Mouse (Mus musculus): ENCODE results near the gene Gm49366. TPM values are rescaled to one million over a fixed set of nuclear protein-coding genes. Genes with fewer than 3 reads are reported as not detected.
"Not testable (repeated sequence)": the region's sequence is repeated elsewhere in the genome, so short reads cannot be mapped to it uniquely, and the experiment has no call there.

Gm49366 gene
- polyA plus RNA-seq, 1 experiment, result not detected

DNA sequence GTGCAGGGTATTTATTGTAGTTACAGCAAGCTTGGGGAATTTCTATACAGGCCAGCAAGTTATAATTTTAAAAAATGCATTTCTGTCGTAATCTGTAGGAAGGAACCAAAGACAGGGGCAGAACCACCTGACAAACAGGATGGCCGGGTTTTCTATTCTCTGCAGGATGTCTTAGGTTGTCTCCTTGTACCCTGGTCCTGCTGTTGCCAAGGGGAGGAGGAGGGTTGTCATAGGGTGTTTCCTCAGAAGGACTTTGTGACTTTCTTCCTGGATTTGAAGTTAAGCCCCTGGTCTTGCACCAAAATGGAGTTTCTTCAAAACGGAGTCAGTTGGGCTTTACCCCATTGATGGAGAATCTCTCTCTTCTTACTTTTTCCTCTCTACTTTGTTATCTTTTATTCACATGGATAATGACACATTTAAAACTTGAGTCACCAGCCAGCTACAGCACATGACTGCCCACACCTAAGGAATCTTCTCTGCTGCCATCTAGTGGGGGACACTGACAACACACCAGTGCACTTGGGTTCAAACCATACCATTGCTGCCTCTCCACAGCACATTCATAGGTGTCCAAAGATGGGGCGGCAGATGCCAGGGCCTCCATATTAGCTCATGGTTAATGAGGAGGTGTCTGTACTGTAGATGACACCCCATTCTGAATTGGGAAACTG lies 7.9 kb upstream of the Gm49366 start:
- H3K4me1 ChIP-seq (ENCODE audit: control insufficient read depth, insufficient read depth, low read length), result no peaks in the 10 kb centered on the region
- no peak overlapping the region for H3K27ac ChIP-seq (ENCODE audit: insufficient read depth, low read length)
- peak; percentile 93 for TF ChIP-seq CTCF (IDR thresholded peaks at IDR 0.05; ENCODE audit: extremely low read depth, insufficient read depth, low read length)
- TF ChIP-seq POLR2A (IDR thresholded peaks at IDR 0.05; ENCODE audit: extremely low read depth, insufficient read depth, low read length), result no peak
- H3K4me3 ChIP-seq (ENCODE audit: insufficient read depth, low read length), result no peak overlapping the region

GRCm38 (mm10) chr12:84032854-84033253 lies 5.9 kb upstream of the Gm49366 start:
- TF ChIP-seq POLR2A (IDR thresholded peaks at IDR 0.05; ENCODE audit: extremely low read depth, insufficient read depth, low read length), result no peak
- no peak overlapping the region for H3K4me3 ChIP-seq (ENCODE audit: insufficient read depth, low read length)
- H3K27ac ChIP-seq (ENCODE audit: insufficient read depth, low read length), result no peak overlapping the region
- H3K4me1 ChIP-seq (ENCODE audit: control insufficient read depth, insufficient read depth, low read length), result no peaks in the 10 kb centered on the region

GRCm38 (mm10) chr12:84033302-84033701 lies 5.4 kb upstream of the Gm49366 start:
- not testable (repeated sequence) for H3K4me1 ChIP-seq (ENCODE audit: control insufficient read depth, insufficient read depth, low read length); H3K27ac ChIP-seq (ENCODE audit: insufficient read depth, low read length)

DNA sequence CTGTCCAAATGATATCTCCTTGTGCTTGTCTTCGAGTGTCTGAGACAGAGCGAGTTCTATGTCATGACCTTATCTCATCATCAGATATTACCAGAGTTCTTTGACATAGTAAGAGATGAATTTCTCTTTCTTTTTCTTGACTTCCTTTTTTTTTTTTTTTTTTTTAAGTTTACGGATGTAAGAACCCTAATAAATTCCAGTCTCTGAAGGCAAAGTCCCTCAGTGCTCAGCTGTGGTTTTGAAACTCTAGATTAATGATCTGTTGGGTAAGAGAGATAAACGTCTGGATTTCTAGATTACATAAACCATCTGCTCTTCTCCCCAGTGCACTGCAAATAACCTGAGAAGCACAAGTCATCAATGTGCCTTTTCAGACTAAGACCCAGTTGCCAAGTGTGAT lies 4.6 kb upstream of the Gm49366 start:
- Histone ChIP-seq H3K4me1 (ENCODE audit: control insufficient read depth, insufficient read depth, low read length) (no peaks in the 10 kb centered on the region), H3K27ac (ENCODE audit: insufficient read depth, low read length) (no peak overlapping the region), H3K4me3 (ENCODE audit: insufficient read depth, low read length) (no peak overlapping the region)
- TF ChIP-seq POLR2A (IDR thresholded peaks at IDR 0.05; ENCODE audit: extremely low read depth, insufficient read depth, low read length) (no peak), CTCF (IDR thresholded peaks at IDR 0.05; ENCODE audit: extremely low read depth, insufficient read depth, low read length) (no peak)

More at GRCm38 (mm10) chr12:84033302-84033701, 5.4 kb upstream of the Gm49366 start:
- not testable (repeated sequence) for H3K4me3 ChIP-seq (ENCODE audit: insufficient read depth, low read length)

- H3K27ac ChIP-seq (ENCODE audit: insufficient read depth, low read length); H3K4me1 ChIP-seq (ENCODE audit: control insufficient read depth, insufficient read depth, low read length): not testable (repeated sequence)
- peak within 1 kb of the TSS; percentile 42 for H3K4me3 ChIP-seq (ENCODE audit: insufficient read depth, low read length)
These were observed 494 bp upstream of the Gm49366 start, which contains the start of gene Acot4 for GRCm38 (mm10) chr12:84038241-84038640. Gene Acot4, plus strand, starts transcription at chr12:84038379.

DNA sequence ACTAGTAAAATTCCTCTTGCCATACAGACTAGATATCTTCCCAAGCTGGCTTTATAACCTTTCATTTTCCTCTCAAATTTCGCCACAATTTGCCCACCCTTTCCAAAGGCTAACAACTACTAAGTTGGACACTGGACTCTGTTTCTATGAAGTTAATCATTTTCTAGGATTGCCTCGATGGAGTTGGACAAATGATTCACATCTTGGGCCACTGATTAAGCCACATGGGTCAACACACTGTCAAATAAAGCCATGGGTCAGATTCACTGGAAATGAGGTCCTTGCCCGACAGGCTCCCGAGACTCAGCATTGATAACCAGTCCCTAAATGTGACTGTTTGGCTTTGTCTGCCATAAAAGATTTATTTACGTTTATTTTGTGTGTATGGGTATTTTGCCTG lies 3.5 kb downstream of the Gm49366 start:
- no peak overlapping the region for H3K27ac ChIP-seq (ENCODE audit: insufficient read depth, low read length)
- no peak for TF ChIP-seq POLR2A (IDR thresholded peaks at IDR 0.05; ENCODE audit: extremely low read depth, insufficient read depth, low read length)
- TF ChIP-seq CTCF (IDR thresholded peaks at IDR 0.05; ENCODE audit: extremely low read depth, insufficient read depth, low read length), result no peak
- no peak overlapping the region for H3K4me3 ChIP-seq (ENCODE audit: insufficient read depth, low read length)
- H3K4me1 ChIP-seq (ENCODE audit: control insufficient read depth, insufficient read depth, low read length), result no peaks in the 10 kb centered on the region

DNA sequence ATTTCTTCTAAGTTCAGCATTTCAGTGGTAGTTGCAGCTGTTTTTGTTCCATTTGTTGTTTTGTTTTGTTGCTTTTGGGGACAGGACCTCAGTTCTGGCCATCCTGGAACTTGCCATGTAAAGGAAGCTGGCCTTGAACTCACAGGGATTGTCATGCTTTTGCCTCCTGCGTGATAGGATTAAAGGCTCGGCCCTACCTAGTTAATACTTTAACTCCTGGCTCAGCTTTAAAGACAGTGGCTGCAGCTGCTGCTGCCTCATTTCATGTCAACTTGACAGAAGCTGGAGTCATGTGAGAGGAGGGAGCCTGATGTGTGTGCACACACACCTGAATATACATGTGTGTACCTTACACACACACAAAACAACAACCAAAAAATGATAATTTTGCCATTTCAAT lies 5.3 kb downstream of the Gm49366 start:
- no peak for TF ChIP-seq CTCF (IDR thresholded peaks at IDR 0.05; ENCODE audit: extremely low read depth, insufficient read depth, low read length)
- no peak for TF ChIP-seq POLR2A (IDR thresholded peaks at IDR 0.05; ENCODE audit: extremely low read depth, insufficient read depth, low read length)
- H3K4me3 ChIP-seq (ENCODE audit: insufficient read depth, low read length), result no peak overlapping the region
- no peaks in the 10 kb centered on the region for H3K4me1 ChIP-seq (ENCODE audit: control insufficient read depth, insufficient read depth, low read length)
- H3K27ac ChIP-seq (ENCODE audit: insufficient read depth, low read length), result no peak overlapping the region

GRCm38 (mm10) chr12:84046906-84047305 lies 8.2 kb downstream of the Gm49366 start:
- H3K4me3 ChIP-seq (ENCODE audit: insufficient read depth, low read length), result no peak overlapping the region
- no peaks in the 10 kb centered on the region for H3K4me1 ChIP-seq (ENCODE audit: control insufficient read depth, insufficient read depth, low read length)
- TF ChIP-seq CTCF (IDR thresholded peaks at IDR 0.05; ENCODE audit: extremely low read depth, insufficient read depth, low read length), result no peak
- TF ChIP-seq POLR2A (IDR thresholded peaks at IDR 0.05; ENCODE audit: extremely low read depth, insufficient read depth, low read length), result no peak
- no peak overlapping the region for H3K27ac ChIP-seq (ENCODE audit: insufficient read depth, low read length)

- H3K4me1 ChIP-seq (ENCODE audit: control insufficient read depth, insufficient read depth, low read length); H3K27ac ChIP-seq (ENCODE audit: insufficient read depth, low read length); H3K4me3 ChIP-seq (ENCODE audit: insufficient read depth, low read length): not testable (repeated sequence)
These were observed 12.0 kb downstream of the Gm49366 start for GRCm38 (mm10) chr12:84050744-84051143.

DNA sequence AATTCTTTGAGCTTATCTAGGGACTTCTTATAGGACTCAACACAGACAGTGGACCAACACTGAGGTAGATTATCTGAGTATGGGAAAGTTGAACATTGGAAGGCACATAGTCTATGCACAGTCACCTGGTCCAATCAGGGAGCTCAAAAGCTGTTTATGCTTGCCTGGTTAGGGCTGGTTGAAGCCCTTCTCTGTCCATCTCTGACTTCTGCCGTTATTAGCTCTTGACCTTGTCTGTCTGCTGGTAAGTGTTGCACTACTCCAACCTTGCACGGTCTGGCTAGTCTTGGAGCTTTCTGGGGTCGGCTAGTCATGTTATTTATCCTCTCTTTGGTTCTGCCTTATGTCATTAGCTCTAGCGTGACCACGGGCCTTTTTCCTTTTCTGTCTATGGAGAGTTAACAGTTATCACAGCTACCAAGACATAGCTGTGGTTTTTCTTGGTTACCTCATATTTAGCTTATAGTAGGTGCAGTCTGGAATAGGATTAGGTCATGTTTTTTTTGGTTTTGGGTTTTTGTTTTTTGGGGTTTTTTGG lies 13.3 kb downstream of the Gm49366 start, which contains the start of gene Acot3:
TSS of gene Acot3 (plus strand) at position 208 of the 538 bp plus-strand sequence.
- TF ChIP-seq CTCF (IDR thresholded peaks at IDR 0.05; ENCODE audit: extremely low read depth, insufficient read depth, low read length) (no peak), POLR2A (IDR thresholded peaks at IDR 0.05; ENCODE audit: extremely low read depth, insufficient read depth, low read length) (no peak)
- Histone ChIP-seq H3K4me1 (ENCODE audit: control insufficient read depth, insufficient read depth, low read length) (peaks cover 2% of the 10 kb centered on the region; the same call in 1 of the 2 replicates), H3K27ac (ENCODE audit: insufficient read depth, low read length) (no peak within 1 kb of the TSS), H3K4me3 (ENCODE audit: insufficient read depth, low read length) (peak within 1 kb of the TSS; percentile 51; the same call in 1 of the 2 replicates)

All from cortical plate, adult 2 months (tissue).